Mouse (Mus musculus) c-Kit-negative CD71-positive TER-119-positive erythroid progenitor cells, embryonic 14.5 days (primary cell): ENCODE measurements around the gene Ncbp3.
"Not testable (repeated sequence)": the region's sequence is repeated elsewhere in the genome, so short reads cannot be mapped to it uniquely, and the experiment has no call there.

ENCODE experiments used
- DNase-seq: peaks from one replicate; pipeline ENCODE4 v3.0.0-alpha.2; 2013; ENCODE audit warnings: low read depth, low spot score

Gene Ncbp3

DNA sequence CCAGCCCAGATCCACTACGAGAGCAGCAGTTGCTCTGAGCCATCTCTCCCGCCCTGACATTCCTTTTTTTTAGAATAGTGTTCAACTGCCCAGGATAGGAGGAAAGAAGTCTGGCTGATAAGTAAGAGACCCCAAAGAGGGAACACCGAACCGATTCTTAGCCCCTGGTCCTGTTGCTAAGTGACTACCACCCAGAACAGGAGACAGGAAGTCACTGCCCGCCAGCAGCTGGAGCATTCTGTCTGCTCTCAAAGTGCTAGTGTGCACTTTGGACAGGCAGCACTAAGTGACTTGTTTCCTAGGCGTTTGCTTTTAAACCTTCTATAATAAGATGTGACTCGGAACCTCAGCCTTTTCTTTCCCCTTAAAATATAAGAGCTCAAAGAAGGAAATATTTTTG, 37.8 kb downstream of the Ncbp3 start:
- no peak for DNase-seq

DNA sequence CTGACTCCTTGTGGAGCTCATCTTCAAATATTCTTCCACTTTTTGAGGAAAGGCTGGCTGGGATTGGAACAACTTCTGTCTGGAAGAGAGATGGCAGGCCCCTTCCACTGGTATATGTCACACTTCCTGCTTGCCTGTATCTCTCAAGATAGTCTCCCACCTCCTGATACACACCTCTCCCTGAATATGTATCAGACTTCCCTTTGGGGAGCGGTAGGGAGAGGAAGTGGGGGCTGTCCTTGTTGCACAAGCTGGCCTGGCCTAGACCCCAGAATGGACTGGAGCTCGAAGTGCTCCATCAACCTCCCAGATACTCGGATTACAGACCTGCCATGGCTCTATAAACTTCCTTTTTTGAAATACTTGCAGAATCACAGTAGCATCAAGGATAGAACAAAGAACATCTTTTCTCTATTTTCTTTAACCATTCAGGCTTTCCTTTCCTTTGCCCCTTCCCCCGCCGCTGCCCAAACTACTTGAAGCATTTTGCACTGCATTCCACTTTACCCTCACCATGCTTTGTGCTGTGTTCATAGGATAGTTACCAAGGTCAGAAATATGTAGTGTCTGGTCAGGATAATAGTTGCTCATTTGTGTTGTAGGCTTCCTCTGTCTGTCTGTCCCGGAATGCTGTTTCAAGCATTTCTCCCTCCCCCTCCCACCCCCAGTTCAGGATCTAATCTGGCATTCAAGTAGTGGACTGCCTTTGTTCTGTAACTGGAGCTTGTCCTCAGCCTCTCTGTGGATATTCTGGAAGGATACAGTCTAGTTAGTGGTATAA, 40.3 kb downstream of the Ncbp3 start:
- DNase-seq = no peak

DNA sequence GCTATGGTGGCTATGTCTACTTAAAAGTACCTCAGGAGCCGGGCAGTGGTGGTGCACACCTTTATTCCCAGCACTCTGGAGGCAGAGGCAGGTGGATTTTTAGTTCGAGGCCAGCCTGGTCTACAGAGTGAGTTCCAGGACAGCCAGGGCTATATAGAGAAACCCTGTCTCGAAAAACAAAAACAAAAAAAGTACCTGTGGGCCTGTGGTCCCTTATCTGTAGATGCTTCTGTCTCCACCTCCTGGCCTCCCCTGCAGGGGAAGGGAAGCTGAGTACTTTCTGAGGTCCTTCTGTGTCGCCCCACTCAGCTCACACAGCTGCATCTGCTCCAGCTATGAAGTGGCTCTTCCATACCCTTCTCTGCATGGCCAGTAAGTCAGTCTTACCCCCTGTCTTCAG, 42.7 kb downstream of the Ncbp3 start, which contains the start of gene Itgae:
Gene Itgae, plus strand, starts transcription at position 301 of the 400 bp plus-strand sequence.
- no peak for DNase-seq

DNA sequence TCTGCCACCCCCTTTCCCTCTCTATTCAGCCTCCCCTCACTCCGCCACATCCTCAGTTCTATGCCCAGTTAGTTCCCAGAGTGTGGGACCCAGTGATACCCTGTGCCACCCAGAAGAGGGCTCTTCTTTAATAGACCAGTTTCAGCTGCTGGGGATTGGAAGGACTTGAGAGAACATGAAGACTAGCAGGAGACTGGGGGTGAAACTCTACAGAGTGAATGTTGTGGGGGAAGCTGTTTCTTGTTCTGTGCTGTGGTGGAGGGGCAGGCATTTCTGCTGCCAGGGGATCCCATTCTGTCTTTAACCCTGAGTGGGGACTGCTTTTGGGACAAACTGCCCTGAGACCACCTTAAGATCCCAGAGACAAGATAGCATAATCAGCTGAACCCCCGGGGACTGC, 43.2 kb downstream of the Ncbp3 start:
- DNase-seq = no peak

DNA sequence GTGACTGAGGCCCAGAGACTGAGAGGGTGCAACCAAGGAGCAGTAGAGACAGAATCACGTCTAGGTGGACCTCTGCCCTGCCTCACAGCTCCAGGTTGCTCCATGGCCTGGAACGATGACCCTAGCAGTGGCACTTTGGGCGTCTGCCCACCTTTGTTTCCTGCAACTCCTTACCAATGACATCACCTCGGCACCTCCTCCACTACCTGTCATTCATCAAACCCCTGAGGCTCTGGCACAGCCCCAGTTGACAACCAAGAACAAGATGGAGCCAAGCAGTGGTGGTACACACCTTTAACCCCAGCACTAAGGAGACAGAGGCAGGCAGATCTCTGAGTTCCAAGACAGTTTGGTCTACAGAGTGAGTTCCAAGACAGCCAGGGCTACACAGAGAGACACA, 44.5 kb downstream of the Ncbp3 start:
- DNase-seq = no peak

DNA sequence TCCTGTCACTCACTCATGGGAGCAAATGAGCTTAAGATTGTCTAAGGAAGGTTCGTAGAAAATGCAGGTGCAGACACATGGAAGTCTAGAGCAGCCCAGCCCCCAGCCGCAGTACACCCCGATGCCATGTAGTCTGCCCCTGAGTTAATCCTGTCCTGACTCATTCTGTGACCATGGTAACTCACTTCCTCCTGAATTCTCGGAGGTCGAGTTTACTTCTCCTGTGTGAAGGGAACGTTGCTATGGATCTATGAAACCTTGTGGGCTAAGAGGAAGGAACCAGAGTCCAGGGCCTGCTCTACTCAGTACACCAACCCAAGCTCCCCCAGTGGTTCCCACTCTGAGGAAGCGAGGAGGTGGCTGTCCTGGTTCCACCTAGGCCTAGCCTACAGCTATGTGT, 45.3 kb downstream of the Ncbp3 start:
- no peak for DNase-seq

DNA sequence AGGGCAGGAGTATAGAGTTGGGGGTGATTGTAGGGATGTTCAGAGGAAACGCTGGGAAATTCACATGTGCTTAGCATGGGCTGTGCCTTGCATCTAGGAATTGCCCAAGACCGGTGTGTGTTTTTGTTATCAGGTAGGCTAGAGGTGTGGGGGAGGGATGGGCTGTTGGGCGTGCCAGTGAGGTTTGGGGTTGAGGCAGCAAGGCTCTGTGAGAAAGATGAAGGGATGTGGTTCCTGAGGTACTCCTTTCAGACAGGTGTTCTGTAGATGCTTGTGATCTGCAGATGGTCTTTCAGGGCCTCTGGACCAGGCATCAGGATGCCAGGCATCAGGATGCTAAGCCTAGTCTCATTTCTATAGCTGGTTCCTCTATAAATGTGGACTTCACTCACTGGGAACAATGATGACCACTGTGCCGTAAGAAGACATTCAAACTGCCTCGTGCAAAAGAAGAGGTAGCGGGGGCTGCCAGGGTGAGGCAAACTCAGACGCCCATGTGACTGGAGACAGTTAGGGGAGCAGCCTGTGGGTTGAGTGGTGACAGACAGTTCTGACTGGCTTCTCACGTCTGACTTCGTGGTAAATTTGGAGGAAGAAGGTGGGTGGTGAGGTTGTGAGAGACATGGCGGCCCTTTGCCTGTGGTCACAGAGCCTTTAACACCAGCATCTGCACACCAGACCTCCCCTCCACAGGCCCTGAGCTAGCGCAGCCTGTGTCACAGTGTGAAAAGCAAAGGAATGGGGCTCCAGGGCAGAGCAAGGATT, 46.8 kb downstream of the Ncbp3 start:
- no peak for DNase-seq

DNA sequence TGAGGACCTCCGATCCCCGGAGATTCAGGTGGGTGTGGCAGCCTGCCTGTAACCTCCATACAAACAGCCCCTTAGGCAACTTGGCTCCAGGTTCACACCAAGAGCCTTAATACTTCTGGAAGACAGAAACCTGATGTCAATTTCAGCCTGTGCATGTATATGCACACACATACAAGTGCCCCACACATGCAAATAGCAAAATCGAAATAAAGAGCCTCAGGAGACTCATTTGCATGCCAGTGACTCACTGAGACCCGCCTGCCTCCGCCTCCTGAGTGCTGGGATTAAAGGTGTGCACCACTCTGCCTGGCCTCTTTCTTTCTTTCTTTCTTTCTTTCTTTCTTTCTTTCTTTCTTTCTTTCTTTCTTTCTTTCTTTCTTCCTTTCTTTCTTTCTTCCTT, 51.3 kb downstream of the Ncbp3 start:
- DNase-seq = no peak

DNA sequence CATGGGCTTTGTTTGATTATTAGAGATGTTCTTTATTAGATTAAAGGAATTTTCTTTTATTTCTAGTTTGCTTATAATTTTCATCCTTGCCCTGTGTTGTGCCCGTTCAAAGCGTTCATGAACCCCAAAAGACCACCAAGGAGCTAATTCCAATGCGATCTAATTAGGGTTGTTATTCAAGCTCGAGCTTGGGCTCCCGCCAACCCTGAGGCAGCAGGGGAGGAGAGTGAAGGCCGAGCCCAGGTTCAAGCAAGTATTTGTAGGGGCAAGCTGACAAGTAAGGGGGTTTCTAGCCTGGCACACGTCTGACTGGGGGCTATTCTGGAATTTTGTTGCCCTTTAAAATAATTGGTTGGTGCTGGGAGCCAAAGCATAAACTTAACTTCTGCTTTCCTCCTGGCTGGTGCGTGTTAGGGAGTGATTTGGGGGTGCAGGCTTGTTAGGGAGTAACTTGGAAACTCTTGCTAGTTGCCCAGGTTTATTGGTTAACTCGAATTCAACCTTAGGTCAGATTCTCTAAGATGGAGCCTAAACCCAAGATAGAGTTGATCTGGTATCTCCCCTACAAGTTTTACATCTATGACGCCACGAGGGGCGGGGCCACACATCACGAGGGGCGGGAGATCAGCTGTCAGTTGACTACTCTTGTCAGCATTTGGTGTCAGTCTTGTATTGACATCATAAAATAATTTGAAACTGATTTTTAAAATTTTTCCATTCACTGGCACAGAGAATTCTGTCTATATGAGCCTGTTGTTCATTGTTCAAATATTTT, 52.6 kb downstream of the Ncbp3 start:
- DNase-seq = no peak

DNA sequence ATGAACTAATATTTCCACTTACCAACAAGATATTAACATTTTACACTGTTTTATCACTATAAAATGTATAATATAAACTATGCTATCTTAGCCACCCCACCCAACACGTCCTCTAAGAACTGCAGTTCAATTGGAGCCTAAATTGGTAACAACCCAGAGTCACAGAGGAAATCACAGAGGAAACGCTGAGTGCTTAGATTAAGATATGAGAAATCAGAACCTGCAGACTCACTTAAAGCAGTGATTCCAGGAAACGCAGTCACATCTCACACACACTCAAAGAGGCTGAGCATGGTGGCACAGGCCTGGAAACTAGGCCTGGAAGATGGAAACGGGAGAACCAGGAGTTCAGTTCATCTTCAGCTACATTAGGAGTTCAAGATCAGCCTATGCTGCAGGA, 53.7 kb downstream of the Ncbp3 start:
- DNase-seq = no peak

DNA sequence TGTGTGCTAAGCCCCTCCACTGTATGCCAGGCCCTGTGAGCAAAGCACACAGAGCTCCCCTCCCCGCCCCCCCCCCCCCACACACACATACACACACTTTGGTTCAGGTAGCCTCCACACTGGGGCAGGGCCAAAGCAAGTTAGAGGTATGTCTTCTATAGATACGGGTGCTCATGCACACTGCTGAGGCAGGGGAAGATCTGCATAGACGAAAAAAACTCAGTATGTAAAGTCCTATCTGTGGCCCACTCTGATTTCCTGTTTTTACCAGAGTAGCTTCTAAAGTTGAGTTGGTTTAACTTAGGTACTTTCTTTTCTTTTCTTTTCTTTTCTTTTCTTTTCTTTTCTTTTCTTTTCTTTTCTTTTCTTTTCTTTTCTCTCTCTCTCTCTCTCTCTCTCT, 57.7 kb downstream of the Ncbp3 start:
- DNase-seq = no peak

DNA sequence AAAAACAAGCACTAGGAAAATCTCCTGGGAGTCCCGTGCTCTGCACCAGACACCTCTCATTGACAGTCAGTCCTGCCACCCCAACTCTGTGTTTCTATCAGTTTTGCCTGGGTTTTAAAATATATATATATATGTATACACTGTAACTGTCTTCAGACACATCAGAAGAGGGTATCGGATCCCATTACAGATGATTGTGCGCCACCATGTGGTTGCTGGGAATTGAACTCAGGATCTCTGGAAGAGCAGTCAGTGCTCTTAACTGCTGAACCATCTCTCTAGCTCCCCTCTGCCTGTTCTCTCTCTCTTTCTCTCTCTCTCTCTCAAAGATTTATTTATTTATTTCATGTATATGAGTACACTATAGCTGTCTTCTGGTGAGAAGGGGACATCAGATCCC, 59.8 kb downstream of the Ncbp3 start:
- DNase-seq = not testable (repeated sequence)

DNA sequence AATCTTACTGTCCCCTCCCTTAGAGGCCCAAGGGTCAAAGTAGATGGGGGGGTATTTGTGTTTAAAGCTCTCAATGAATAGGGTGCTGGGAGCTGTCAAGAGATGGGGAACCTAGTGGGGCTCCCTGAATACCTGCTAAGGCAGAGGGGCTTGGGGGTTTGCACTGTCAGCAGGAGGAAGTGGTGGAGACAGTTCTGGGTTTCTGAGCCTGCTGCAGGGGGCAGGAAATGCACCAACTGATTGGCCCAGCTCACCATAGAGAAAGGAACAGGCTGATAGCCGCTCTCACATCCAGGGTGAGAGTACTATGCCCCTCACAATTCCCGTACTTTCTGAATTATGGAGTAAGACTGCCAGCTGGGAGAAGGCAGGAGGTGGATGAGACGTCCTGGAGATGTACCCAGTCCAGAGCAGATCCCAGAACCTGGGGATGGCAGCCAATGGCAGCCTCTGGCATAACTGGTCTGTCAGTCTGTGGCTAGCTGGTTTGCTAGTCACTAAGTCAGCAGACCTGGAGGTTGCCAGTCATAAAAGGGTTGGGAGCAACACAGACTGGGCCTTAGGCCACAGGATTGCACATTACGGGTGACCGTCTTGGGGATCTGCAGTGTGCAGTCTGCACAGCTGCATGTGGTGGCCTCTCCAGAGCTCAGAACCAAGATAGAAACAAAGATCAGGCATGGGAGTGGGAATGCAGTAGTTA, 60.8 kb downstream of the Ncbp3 start:
- no peak for DNase-seq

DNA sequence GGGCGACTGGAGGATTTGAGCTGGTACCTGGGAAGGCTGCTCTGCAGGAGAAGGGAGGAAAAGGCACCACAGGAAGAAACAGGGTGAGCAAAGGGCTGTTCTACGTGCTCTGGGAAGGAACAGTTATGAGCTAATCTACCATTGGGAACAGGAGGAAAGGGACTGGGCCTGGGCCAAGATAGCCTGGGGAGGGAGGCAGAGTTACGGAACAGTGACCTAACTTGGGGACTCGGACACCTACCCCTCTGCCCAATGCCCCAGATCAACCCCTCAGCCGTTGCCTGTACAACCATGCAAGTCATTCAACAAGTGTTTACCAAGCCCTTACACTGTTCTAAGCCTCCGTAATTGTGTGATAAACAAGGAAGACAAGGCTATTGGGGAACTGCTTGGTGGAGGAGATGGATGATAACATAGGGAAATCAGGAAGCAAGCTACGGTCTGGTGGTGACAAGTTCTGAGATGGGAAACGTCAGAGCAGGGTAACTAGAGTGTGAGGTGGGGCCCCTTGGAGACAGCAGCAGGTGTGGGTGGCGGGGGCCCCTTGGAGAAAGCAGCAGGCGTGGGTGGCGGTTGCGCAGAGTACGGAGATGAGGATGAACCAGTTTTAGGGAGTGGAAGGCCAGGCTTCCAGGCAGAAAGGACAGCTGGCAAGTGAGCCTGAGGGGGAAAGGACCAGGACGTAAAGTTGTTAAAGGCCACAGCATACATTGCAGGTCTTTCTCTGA, 61.5 kb downstream of the Ncbp3 start:
- no peak for DNase-seq

DNA sequence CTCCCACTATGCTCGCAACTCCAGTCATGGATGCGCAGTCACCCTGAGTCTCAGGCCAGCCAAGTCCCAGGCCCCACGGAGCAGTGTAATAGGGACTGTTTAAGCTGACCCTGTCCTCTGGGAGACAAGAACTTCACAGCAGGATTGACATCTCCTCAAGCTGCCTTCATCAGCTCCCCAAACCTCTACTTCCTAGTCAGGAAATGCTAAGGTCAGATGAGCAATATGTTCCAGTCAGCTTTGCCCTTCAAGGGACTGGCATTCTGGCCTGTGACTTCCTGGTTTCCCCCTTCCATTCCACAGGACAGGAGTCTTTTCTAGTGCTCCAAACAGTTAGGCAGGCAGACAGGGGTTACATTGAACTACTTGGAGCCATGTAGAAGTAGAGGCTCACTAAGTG, 62.4 kb downstream of the Ncbp3 start:
- no peak for DNase-seq

DNA sequence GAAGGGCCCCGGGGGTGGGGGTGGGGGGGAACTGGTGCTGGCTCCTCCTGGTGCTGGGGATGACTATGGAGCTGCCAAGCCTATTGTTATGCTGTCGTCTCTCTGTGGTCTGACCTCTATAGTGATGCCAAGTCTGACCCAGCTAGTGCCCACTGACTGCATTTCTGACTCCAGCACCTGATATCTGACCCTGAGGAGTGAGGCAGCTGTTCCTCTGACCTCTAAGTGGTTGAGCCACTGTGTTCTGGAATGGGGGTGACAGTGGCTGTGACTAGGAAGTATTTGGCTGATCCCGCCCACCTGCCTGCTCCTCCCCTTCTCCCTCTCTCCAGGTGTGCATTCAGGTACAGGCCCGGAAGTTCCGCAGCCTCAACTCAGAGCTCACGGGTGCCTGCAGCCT, 63.8 kb downstream of the Ncbp3 start:
- no peak for DNase-seq

DNA sequence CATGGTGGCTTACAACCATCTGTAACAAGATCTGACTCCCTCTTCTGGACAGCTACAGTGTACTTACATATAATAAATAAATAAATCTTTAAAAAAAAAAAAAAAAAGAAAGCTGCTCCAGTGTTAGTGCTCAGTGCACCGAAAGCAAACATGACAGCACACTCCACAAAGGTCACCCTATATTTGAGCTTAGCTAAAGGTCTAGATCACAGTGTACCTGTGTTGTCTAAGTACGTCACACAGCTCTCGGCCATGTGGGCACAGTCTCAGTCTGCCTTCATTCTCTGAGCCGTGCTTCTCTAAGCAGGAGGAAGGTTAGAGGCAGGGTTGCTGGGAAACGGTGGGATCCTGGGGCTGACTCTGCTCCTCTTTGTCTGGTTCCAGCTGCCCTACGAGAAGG, 78.9 kb downstream of the Ncbp3 start:
- DNase-seq = no peak

DNA sequence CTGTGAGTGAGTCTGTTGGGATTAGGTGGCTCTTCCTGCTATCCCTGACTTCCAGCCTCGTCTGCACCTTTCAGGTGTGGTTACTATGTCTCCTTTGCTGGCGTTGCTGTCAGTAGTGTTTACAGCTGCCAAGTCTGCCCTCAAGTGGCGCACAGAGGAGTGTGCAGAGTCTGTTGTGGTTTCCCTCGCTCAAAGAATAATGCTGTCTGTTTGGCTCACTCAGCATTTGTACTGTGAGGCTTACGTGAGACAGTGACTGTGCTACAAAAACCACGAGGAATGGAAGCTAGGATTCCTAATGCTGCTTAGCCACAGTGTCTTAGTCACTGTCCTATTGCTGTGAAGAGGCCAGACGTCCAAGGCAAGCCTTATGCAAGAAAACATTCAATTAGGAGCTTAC, 83.4 kb downstream of the Ncbp3 start:
- no peak for DNase-seq

DNA sequence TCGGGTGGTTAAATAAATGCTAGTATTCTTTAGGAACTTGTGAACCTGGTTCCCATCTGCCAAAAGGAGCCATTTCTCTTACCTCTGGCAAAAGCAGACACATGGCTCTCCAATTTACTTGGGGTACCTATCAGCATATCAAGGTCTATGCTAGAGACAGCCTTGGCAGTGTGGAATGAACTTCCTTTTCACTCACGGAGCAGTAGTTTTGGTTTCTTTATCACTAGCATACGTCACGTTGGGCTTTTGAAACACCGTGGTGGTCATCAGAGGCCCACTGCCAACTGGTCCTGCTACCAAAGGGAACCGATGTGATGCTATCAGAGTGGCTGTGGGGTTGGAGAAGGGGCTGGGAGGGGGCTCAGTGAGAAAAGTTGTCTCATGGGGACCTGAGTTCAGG, 85.4 kb downstream of the Ncbp3 start:
- no peak for DNase-seq

DNA sequence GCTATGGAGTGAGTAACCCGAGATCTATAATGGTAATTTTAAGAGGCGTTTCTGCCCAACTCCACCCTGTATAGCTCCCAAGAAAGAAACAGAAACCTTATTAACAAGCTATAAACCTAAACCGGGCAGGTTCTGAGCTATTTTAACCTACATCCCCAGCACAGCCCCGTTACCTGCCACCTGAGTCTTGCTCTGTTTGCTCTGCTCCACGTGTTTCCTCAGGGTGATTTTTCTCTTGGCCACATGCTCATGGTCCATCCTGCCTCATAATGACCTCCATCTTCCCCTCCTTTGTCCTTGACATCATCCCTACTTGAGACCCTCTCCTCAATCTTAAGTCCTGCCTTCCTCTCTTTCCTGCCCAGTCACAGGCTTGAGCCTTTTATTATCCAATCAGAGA, 86.6 kb downstream of the Ncbp3 start:
- DNase-seq = no peak

DNA sequence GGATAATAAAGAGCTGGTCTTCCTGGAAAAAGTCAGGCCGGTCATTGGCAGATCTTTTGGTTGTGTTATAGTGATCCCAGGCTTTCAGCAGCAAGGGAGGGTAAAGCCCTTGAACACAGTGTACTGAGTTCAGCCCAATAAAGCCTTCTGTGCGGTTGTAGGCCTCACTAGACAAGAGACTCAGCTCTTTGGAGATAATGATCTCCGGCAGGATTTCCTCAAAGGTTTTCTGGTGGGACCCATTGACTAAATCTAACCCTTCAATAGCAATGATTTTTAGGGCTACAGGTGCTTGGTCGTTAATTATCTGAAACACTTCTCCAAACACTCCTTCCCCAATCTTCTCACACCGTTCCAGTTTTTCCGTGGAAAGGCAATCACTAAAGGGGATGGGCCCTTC, 89.0 kb downstream of the Ncbp3 start:
- peak; percentile 30 for DNase-seq
